Mouse (Mus musculus) cerebellum, adult 11 months (tissue): ENCODE results near the gene Lpin1.

ENCODE experiments used
- DNase-seq: peaks from one replicate; pipeline ENCODE4 v3.0.0; 2022

Gene Lpin1

DNA sequence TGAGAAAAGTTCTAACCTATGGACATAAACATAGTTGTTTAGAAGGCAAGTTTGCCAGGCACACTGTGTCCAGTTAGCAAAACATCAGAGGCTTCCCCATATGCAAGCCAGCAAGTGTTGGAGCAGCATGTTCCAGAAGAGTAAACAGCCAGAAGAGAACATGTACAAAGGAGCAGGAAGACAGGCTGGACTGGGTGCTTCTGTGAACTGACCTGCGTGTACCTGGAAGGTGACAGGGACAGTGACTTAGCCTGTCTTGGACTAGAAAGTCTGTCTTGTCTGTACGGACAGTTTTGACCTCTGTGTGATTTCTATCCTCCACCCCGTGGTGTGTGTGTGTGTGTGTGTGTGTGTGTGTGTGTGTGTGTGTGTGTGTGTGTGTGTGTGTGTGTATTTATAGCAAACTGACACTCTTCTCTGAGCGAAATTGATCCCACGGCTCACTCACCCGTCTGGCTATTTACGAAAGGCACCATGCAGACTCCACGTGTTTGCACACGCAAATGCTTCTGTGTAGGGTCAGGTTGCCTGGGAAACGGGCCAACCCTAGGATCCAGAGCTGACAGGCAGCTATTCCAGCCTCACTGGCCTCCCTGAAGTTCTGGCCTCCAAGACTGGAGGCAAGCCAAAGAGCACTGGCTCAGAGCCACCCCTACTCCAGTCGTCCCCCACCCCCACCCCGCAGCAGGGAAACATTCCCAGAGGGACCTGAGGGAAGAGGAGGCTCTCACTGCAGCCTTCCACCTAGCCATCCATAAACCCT, 7.9 kb upstream of the Lpin1 start:
- DNase-seq, result peak; percentile 32

DNA sequence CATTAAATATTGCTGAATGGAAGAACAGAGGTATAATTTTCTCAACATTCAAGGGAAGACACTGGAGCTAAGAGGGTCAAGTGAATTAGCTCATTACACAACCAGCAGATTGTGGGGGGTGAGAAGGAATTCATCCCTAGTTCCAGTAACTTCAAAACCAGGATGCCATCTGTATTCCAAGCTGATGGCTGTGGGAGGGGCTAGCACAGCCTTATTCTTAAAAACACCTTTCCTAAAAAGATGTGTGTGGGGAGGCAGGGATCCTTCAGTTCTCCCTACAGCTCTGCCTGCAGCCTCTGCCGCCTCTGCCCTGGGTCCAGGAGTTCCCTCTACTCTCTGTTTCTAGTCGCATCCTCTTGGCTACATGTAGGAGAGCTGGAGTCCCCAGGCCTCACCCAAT, 5.0 kb upstream of the Lpin1 start:
- no peak for DNase-seq

GRCm38 (mm10) chr12:16614556-16614955, 3.8 kb upstream of the Lpin1 start:
- no peak for DNase-seq

- no peak for DNase-seq
Observed at GRCm38 (mm10) chr12:16605624-16606023, 5.1 kb downstream of the Lpin1 start.

DNA sequence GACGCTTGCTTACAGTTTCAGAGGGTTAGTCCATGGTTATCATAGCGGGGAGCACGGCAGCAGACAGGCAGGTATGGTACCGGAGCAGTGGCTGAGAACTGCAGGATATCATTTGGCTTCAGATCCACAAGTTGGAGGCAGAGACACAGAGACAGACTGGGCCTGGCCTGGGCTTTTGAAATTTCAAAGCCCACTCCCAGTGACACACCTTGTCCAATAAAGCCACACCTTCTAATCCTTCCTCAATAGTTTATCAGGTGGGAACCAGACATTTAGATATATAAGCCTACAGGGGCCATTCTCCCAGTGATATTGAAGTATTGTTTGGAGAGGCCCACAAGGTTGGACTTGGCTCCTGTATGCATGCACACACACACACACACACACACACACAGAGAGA, 8.5 kb downstream of the Lpin1 start:
- DNase-seq, result no peak

DNA sequence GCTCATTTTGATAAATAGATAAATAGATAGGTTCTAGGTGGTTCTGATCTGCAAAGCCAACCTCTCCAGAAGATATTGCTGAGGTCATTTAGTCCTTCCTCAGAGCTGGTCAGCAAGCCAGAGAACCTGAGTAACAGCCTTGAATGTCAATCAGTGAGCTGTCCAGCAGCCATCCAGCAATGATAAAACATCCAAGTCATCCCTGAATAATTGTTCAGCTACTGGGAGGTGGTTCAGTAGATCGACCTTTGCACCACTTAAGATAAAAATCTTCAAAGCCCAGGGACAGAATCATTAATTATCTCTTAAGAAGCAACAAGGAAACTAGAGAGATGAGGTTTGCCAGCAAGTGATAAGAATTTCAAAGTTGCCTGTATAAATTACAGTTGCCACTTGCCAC, 10.4 kb downstream of the Lpin1 start:
- DNase-seq, result no peak

GRCm38 (mm10) chr12:16599359-16599758, 11.4 kb downstream of the Lpin1 start:
- no peak for DNase-seq

GRCm38 (mm10) chr12:16593761-16594160, 17.0 kb downstream of the Lpin1 start:
- DNase-seq, result no peak

- no peak for DNase-seq
Observed at GRCm38 (mm10) chr12:16593014-16593413, 17.8 kb downstream of the Lpin1 start.

DNA sequence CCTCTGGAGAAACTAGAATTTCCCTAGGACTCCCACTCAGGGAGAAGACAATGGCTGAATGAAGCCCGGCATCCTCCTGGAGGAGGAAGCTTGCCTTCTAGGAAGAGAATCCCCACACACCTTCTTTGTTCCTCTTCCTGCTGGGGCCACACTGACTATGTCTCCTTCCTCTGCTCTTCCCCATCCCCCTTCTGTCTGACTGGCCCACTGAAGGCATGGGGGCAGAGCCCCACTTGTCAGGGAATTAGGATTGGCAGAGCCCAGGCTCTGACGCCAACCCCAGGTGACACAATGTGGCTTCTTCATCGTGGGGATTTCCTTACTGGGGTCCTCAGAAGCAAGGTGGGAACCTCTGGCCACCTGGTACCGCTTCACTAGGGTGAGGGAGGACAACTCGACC, 18.3 kb downstream of the Lpin1 start:
- no peak for DNase-seq

DNA sequence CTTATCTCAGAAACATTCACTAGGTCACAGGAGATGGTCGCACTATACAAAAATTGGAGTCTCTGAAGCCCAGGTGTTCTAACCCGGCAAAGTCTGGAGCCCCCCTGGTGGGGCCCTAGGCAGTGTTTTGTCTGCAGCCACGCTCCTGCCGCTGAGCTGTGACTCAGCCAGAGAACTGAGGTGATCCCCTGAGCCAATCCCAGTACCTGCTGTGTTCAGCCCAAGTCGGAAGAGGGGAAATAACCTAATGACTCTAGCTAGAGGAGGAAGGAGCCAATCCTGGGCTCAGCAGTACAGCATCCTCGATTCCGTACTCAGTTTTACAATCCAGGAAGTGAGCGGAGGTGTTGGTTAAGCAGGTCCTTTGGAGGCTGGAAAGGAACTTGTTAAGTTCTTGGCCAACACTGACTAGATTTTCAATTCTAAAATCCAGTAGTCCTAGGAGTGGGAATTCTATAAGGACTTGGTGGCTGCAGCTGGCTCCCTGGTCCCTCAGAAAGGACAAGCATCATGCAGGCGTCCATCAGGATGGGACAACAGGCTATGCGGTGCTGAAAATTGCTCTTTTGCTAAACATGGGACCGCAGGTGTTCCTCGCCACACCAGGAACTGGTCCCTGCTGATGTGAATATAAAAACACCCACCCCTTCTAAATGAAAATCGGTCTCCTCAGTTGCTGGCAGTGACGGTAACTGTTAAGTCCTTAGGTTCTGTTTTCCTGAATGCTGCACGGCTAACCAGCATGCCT, 19.1 kb downstream of the Lpin1 start:
- DNase-seq, result peak; percentile 76

DNA sequence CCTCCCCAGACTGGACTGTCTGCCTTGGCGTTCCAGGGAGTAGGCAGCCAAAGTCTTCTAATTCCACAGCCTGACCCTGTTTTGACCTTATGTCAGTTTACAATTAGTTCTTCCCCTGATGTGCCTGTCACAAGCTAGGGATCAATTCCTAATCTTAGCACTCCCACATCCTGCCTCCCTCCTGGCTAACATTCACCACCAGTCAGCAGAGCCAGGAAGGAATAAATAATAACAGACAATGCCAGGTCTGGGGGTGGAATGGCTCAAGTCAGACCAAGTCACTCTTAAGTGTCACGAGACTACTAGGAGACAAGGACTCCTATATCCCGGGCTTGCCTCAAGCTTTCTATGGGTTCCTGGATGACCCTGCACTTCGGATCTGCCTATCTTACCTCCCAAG, 20.8 kb downstream of the Lpin1 start:
- peak; percentile 20 for DNase-seq

DNA sequence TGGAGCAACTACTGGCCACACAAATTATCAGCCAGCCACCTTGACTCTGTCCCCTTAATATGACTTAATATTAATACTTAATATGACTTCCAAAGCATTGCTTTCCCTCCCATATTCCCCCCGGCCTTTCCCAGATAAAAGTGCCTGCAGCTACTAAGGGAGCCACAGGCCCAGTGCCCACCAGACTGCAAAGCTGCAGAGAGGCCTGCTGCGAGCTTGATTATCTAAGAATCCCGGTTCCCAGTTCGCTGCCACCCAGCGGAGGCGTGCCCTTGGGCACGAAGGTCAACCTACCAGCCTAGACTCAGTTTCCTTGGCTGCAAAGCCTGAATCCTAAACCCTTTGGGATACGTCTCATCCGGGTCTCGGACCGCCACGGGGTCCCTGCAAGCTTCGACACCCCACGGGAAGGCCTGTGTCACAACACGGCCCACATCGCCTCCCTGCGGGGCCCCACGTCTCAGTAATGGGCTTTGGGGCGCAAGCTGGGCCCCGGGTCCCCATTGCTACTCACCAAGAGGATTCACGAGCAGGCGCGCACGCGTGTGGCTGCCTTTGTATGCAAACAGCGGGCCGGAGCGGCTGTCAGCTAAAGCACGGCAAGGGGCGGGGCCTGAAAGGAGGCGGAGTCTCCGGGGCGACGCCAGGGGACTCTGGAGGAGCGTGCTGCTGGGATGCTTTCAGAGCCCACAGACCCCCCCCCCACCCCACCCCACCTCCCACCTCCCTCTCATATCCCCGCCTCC, 21.4 kb downstream of the Lpin1 start:
- DNase-seq, result peak; percentile 87

DNA sequence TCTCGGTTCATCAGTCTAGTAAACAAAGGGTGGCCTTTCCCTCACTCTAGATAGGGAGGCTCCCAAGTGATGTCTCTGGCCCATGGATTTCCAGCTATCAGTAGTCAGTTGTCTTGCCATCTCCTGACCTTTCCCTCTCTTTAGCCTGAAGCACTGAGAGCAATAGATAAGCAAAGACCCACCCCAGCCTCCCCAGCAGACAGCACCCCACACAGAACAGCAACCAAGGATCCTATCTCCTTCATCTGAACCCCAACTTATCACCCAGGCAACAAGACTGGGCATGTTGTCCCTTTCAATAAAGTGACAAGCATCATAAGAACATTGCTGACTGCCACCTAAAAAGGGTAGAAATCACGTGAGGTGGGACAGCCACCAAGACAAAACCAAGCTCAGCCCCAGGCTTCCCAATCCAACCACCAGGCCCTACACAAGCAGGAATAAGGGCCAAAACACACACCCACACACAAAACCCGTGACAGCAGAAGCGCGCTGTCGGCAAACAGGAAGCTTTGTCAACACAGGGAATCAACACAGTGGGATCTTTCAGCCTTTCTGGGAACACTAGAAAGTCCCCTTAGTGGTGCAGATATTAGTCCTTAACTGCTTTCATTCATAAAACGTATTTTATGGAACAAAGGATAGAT, 22.2 kb downstream of the Lpin1 start:
- peak; percentile 23 for DNase-seq

DNA sequence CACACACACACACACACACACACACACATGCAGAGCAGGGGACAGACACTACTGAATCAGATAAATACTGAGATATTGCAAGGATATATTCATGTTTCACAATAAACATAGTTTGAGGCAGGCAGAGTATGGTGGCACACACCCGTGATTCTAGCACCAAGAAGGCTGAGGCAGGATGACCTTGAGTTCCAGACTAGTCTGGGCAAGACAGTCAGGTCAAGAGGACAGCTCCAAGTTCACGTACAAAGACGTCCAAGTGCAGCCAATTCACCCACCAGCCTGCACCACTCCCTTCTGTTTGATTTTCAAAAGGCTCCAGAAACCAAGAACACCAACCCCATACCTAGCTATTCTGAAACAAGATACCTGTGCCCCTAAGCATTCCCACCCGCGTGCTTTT, 23.0 kb downstream of the Lpin1 start:
- no peak for DNase-seq

- DNase-seq, result no peak
Observed at GRCm38 (mm10) chr12:16587111-16587510, 23.7 kb downstream of the Lpin1 start.

- no peak for DNase-seq
Observed at GRCm38 (mm10) chr12:16584964-16585363, 25.8 kb downstream of the Lpin1 start.

DNA sequence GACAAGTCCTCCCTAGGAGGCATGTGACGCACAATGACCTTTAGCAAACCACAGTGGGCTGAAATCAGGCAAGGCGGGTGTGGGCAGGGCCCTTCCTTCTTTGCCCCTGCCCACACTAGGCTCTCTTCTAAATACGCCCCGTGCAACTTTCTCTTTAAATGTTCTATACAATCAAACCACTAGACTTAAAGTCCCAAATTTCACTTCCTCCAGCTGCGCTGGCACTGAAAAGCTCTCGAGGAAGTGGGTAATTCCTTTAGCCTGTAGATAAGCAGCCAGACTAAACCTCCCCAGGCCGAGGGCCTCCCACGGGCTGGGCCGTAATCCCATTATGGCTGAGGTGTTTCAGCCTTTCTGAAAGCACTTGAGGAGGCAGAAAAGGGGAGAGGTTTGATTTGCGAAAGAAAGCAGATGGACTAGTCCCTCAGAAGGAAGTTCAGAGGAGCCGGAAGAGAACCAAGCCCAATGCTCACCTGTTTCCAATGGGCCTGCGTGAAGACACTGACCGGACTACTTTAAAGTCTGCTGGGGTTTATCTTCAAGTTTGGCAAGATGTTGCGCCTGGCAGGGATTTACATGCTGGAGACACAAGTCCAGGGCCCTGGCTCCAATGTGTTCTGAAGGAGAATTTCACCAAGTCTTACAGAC, 26.6 kb downstream of the Lpin1 start:
- no peak for DNase-seq

DNA sequence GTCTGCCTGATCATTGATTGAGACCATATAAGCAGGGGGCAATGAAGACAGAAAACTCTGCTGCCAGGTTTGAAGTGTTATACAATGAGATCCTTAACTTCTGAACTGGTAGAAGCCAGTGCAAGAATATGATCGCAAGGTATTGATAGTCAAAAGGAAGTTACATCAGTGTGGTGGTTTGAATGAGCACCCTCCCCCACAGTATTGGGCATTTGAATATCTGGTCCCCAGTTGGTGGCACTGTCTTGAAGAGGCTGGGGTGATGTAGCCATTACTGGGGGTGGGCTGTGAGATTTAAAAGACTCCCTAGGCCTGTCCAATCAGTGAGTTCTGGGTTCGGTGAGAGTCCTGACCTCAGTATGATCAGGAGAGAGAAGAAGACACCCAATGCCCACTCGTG, 27.5 kb downstream of the Lpin1 start:
- DNase-seq, result no peak

DNA sequence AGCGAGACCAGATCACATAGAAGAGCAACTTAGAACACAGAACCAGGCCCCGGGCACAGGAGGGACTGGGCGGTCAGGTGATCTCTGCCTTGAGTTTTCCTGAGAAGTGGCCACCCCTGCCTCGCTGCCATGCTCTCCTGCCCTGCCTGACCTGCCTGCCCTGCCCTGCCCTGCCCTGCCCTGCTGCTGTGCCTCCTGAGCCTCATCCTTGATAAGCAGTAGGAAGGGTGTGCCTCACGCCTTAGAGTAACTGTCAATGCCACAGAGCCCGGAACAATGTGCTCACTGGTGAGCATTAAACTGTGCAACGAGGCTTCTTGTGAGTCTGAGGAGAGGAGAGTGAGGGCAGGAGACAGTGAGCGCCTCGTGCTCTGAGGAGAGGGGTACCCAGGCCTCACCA, 30.5 kb downstream of the Lpin1 start:
- no peak for DNase-seq

DNA sequence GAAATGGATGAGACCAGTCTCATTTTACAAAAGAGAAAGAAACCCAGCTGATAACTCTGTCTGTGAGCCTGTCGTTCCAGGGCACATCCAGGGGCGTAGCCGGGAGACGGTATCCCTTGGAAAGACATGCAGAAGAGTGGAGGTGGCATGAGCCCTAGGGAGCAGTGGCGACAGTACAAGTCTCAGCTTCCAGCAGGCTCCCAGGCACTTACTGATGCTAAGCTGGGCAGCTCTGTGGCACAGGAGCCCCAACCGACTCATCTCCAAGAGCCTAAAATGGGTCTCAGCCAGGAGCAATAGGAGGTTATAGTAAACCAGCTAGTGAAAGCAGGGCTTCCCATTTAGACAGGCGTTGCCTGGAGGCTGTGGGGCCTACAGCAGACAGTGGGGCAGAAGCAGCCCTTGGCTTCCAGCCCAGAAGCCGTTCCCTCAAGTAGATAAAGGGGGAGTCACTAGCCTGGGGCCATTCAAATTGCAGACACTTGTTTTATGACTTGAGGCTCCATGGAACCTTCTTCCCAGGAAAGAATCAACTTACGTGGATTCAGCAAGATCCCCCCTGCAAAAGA, 33.0 kb downstream of the Lpin1 start:
- no peak for DNase-seq

DNA sequence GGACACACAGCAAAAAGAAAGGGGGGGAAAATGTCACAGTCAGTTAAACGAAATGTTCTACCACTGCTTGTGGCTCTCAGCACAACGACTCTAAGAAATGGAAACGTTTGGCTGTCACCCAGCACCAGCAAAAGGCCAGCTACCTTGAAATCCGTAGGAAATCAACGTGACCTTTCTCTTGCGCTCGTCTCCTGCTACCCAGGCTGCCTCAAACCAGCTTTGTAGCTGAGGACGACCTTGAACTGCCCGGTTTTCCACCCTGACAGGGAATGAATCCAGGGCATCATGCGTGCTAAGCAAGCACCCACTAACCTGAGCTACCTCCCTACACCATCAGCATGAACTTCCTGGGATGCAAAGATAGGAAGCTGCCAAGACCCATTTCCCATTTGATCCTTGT, 39.5 kb downstream of the Lpin1 start:
- DNase-seq, result no peak
